Mouse (Mus musculus): ENCODE results near the gene Itgb2l.

- TF ChIP-seq CTCF (IDR thresholded peaks at IDR 0.05; ENCODE audit: low read depth) (no peak), EP300 (optimal IDR thresholded peaks at IDR 0.05) (no peak)
These were observed 15.9 kb upstream of the Itgb2l start for GRCm38 (mm10) chr16:96459356-96459755.

Data from stomach, postnatal 0 days (tissue).